Mouse (Mus musculus): ENCODE measurements at regions not wholly inside any gene's neighbourhood (a gene's known extent, or its start where the extent isn't known, plus 50 kb on each side); places are given as distances from the start of the nearest gene placed in this dataset.

- no peak for TF ChIP-seq ZNF384 (IDR thresholded peaks at IDR 0.05; ENCODE audit: low read depth, low read length)
- TF ChIP-seq HCFC1 (IDR thresholded peaks at IDR 0.05; ENCODE audit: borderline replicate concordance, insufficient read depth, low read length) = no peak
- no peak for TF ChIP-seq MAFK (IDR thresholded peaks at IDR 0.05; ENCODE audit: insufficient read depth, low read depth, low read length)
Measured at GRCm38 (mm10) chr10:99891899-99892298, 123.5 kb upstream of the Kitl start.
